Mouse (Mus musculus) large intestine, adult 2 months (tissue): ENCODE measurements around the gene Mdh1b. TPM values are rescaled to one million over a fixed set of nuclear protein-coding genes. Genes with fewer than 3 reads are reported as not detected.
A peak's percentile ranks its signal among the peaks of the same experiment; 100 is the strongest.

Source experiments
- DNase-seq: peaks from one replicate; pipeline ENCODE4 v3.0.0-alpha.2; 2012; ENCODE audit warnings: low read depth, low spot score
- WGBS: fragments of 180-500 bp; shearing (Covaris S2); methylation state at CpG from one replicate; pipeline ENCODE4 v1.1.7; 2018; 5-methylcytosine and 5-hydroxymethylcytosine counted together
- polyA plus RNA-seq: library from polyadenylated mRNA; depleted of rRNA; stranded (reverse); fragments of >200 nt; gene quantifications from 2 replicates; pipeline ENCODE4 v1.2.3, GENCODE M21; 2012; rRNA removed

Gene Mdh1b
- not detected in 2 replicates for polyA plus RNA-seq

GRCm38 (mm10) chr1:63730240-63730771 lies at the start of gene Mdh1b, which contains the start of gene Fastkd2:
Gene Mdh1b (minus strand): TSS chr1:63730318.
Gene Fastkd2 (plus strand): TSS chr1:63730614.
- WGBS, result under 1% methylated on average over 31 of the region's 31 CpGs

GRCm38 (mm10) chr1:63776902-63777630 lies 46.9 kb upstream of the Mdh1b start:
- 42% methylated on average over 4 of the region's 4 CpGs for WGBS
- no peak for DNase-seq

More at GRCm38 (mm10) chr1:63730240-63730771, at the start of gene Mdh1b, which contains the start of gene Fastkd2:
- DNase-seq, result peak; percentile 85

GRCm38 (mm10) chr1:63776396-63776795 lies 46.3 kb upstream of the Mdh1b start:
- 48% methylated on average over 1 of the region's 1 CpGs for WGBS
- DNase-seq, result no peak

- 65% methylated on average over 7 of the region's 7 CpGs for WGBS
- DNase-seq, result no peak
These were observed 40.2 kb upstream of the Mdh1b start for GRCm38 (mm10) chr1:63770309-63770708.

GRCm38 (mm10) chr1:63769167-63769566 lies 39.0 kb upstream of the Mdh1b start, which contains the start of gene 4933402D24Rik:
Gene 4933402D24Rik (minus strand): TSS chr1:63769267.
- no peak for DNase-seq
- WGBS, result 77% methylated on average over 5 of the region's 5 CpGs

GRCm38 (mm10) chr1:63768112-63768511 lies 38.0 kb upstream of the Mdh1b start:
- 57% methylated on average over 8 of the region's 8 CpGs for WGBS

GRCm38 (mm10) chr1:63764395-63764794 lies 34.3 kb upstream of the Mdh1b start:
- DNase-seq, result no peak
- 87% methylated on average over 7 of the region's 7 CpGs for WGBS

More at GRCm38 (mm10) chr1:63768112-63768511, 38.0 kb upstream of the Mdh1b start:
- DNase-seq, result no peak

- 55% methylated on average over 7 of the region's 7 CpGs for WGBS
- no peak for DNase-seq
These were observed 33.8 kb upstream of the Mdh1b start for GRCm38 (mm10) chr1:63763881-63764386.

GRCm38 (mm10) chr1:63763212-63763694 lies 33.1 kb upstream of the Mdh1b start:
- no peak for DNase-seq
- WGBS, result 32% methylated on average over 3 of the region's 3 CpGs

- 54% methylated on average over 2 of the region's 2 CpGs for whole genome bisulfite sequencing
- DNase-seq, result no peak
These were observed 25.9 kb upstream of the Mdh1b start for GRCm38 (mm10) chr1:63756005-63756404.

- no peak for DNase-seq
- 56% methylated on average over 8 of the region's 8 CpGs for WGBS
These were observed 322 bp downstream of the Mdh1b start for GRCm38 (mm10) chr1:63729796-63730195.

GRCm38 (mm10) chr1:63720161-63720560 lies 10.0 kb downstream of the Mdh1b start:
- DNase-seq, result no peak
- 79% methylated on average over 7 of the region's 7 CpGs for WGBS

- no peak for DNase-seq
- WGBS, result 81% methylated on average over 3 of the region's 3 CpGs
These were observed 21.2 kb downstream of the Mdh1b start for GRCm38 (mm10) chr1:63708876-63709275.

- 12% methylated on average over 5 of the region's 5 CpGs for WGBS
- peak; percentile 32 for DNase-seq
These were observed 24.4 kb downstream of the Mdh1b start for GRCm38 (mm10) chr1:63705733-63706132.

- WGBS, result 66% methylated on average over 3 of the region's 3 CpGs
- no peak for DNase-seq
These were observed 33.3 kb downstream of the Mdh1b start for GRCm38 (mm10) chr1:63696861-63697260.

GRCm38 (mm10) chr1:63686827-63687226 lies 43.3 kb downstream of the Mdh1b start, which contains the start of gene Dytn:
Gene Dytn (minus strand): TSS chr1:63686927.
- WGBS, result 79% methylated on average over 4 of the region's 4 CpGs

GRCm38 (mm10) chr1:63675975-63676374 lies 54.1 kb downstream of the Mdh1b start:
- 87% methylated on average over 3 of the region's 3 CpGs for WGBS
- DNase-seq, result no peak

More at GRCm38 (mm10) chr1:63686827-63687226, 43.3 kb downstream of the Mdh1b start, which contains the start of gene Dytn:
- no peak for DNase-seq

- WGBS, result 1% methylated on average over 3 of the region's 3 CpGs
- no peak for DNase-seq
These were observed 61.3 kb downstream of the Mdh1b start for GRCm38 (mm10) chr1:63668852-63669160.

GRCm38 (mm10) chr1:63667949-63668851 lies 61.9 kb downstream of the Mdh1b start:
- DNase-seq, result no peak
- WGBS, result 49% methylated on average over 13 of the region's 13 CpGs
